Mouse (Mus musculus) Patski (cell line): ENCODE measurements around the gene Ppp1cc. TPM values are rescaled to one million over a fixed set of nuclear protein-coding genes. Genes with fewer than 3 reads are reported as not detected.
"Not testable (repeated sequence)": the region's sequence is repeated elsewhere in the genome, so short reads cannot be mapped to it uniquely, and the experiment has no call there.

ENCODE experiments used
- ATAC-seq: fragments of 100-300 bp; one replicate; pipeline ENCODE4 v1.8.0; 2021
- CTCF ChIA-PET: fragments of 350-600 bp; sonication (Branson Sonifier 250); formaldehyde crosslinking; loops from one replicate; lab custom pipeline; 2022; ENCODE audit warnings: inconsistent platforms; lab: Charles Lee
- POLR2A ChIA-PET: fragments of 350-600 bp; sonication (Branson Sonifier 250); formaldehyde crosslinking; loops from one replicate; lab custom pipeline; 2022; ENCODE audit warnings: antibody characterized with exemption, inconsistent platforms; lab: Charles Lee
- DNase-seq: peaks from one replicate; pipeline ENCODE4 v3.0.0-alpha.2; 2011; ENCODE audit warnings: low read depth, low spot score
- H3K27me3 ChIP-seq: fragments of 371-371 bp; one replicate; pipeline ENCODE4 v1.5.1; 2021
- CTCF ChIP-seq: fragments of 100-300 bp; IDR thresholded peaks from one replicate; pipeline ENCODE4 v1.5.1; 2021
- in situ Hi-C: fragments of 300-500 bp; cut with MboI; formaldehyde crosslinking; loops from 3 replicates; pipeline ENCODE4 v1.11.1; 2018; ENCODE audit warnings: low pct_unique_long_range_greater_than_20kb, mixed read lengths
- polyA plus RNA-seq: library from polyadenylated mRNA; unstranded; gene quantifications from one replicate; pipeline ENCODE4 v1.2.3, GENCODE M21; 2021

Gene Ppp1cc
- polyA plus RNA-seq, 1 experiment from 2014 or later: 195 TPM

GRCm38 (mm10) chr5:122209591-122210368 lies 51.7 kb downstream of the Ppp1cc start:
- POLR2A ChIA-PET: interaction anchor here (0.5 to 1.0 kb wide), 2 partner anchors 50 to 81 kb away, joined by 3 to 6 read pairs; no protein-coding TSS in a partner anchor
- no peak for ATAC-seq
- CTCF ChIA-PET: no interaction called here
- no peaks in the 10 kb centered on the region for H3K27me3 ChIP-seq
- in situ Hi-C loops: no loop called here
- TF ChIP-seq CTCF: no peak
- DNase-seq: no peak

DNA sequence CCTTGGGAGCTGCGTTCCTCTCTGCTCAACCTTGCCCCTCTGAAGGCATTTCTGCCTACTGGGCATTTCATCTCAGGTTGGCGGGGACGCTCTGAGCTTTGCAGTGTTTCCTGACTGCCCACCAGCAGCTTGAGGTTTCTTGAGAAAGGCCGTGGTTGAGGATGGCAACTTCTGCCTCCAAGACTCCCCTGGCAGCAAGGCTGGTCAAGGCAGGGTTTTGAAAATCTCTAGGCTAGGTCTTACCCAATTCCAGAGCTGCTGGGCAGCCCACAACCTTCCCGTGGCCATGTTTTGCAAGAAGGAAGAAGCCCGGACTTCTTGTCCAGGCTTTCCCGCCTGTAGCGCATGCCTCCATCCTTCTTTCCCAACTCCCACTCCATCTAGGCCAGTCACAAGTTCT lies 52.8 kb downstream of the Ppp1cc start:
- TF ChIP-seq CTCF: no peak
- POLR2A ChIA-PET: no interaction called here
- in situ Hi-C loops: no loop called here
- no peak for DNase-seq
- no peaks in the 10 kb centered on the region for H3K27me3 ChIP-seq
- no peak for ATAC-seq
- CTCF ChIA-PET: no interaction called here

DNA sequence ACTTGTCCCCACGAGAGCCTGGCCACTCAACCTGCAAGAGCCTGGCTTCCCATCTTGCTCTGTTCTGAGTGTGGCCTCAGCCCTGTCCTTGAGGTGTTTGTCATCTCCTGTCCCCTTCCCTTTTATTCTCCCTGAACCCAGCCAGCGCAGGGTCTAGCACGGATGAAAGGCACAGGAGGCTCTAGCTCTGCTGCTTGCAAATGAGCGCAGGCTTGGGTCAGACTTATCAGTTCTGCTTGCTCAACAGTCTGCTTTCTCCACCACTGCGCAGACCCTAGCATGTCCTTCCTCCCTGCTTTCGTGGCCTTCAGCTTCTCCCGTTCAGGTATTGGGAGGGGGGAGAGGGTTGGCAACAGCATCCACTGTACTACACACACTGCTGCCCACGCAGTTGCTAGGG lies 54.0 kb downstream of the Ppp1cc start:
- no peak for ATAC-seq
- in situ Hi-C loops: no loop called here
- H3K27me3 ChIP-seq: no peaks in the 10 kb centered on the region
- CTCF ChIA-PET: no interaction called here
- DNase-seq: no peak
- POLR2A ChIA-PET: no interaction called here
- TF ChIP-seq CTCF: no peak

GRCm38 (mm10) chr5:122212820-122213219 lies 54.7 kb downstream of the Ppp1cc start:
- in situ Hi-C loops, POLR2A ChIA-PET, CTCF ChIA-PET, ATAC-seq, H3K27me3 ChIP-seq, DNase-seq: not testable (repeated sequence)

DNA sequence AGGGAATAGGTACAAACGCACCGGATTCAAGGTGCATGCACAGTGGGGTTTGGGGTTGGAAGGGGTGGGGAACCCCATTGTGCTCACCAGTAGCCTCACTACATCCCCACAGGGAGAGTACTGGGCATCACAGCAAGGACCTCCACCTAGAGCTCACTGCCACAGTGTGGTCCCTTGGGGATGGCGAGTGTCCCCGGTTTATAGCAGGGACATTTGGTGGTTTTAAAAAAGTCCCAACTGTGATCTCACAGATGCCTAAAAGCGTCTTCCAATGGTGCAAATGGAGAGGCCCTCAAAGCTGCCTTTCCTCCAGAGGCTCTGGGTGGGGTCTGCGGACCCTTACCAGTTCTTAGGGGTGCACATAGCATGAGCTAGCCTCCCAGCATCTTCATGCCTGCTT lies 55.8 kb downstream of the Ppp1cc start:
- in situ Hi-C loops: no loop called here
- ATAC-seq: no peak
- no peak for DNase-seq
- POLR2A ChIA-PET: interaction anchor here (0.7 kb wide), 1 partner anchor 178 kb away, joined by 3 read pairs; the partner anchor contains the start of gene Arpc3
- TF ChIP-seq CTCF: no peak
- CTCF ChIA-PET: no interaction called here
- H3K27me3 ChIP-seq: no peaks in the 10 kb centered on the region

- DNase-seq (no peak), ATAC-seq (no peak)
- in situ Hi-C loops: no loop called here
- no peaks in the 10 kb centered on the region for H3K27me3 ChIP-seq
- CTCF ChIA-PET: interaction anchor here (1.3 kb wide), 1 partner anchor 86 kb away, joined by 4 read pairs; no protein-coding TSS in a partner anchor
- no peak for TF ChIP-seq CTCF
- POLR2A ChIA-PET: no interaction called here
Measured at GRCm38 (mm10) chr5:122217636-122218035, 59.6 kb downstream of the Ppp1cc start.

GRCm38 (mm10) chr5:122218109-122218905 lies 60.2 kb downstream of the Ppp1cc start:
- no peak for TF ChIP-seq CTCF
- ATAC-seq: no peak
- no peaks in the 10 kb centered on the region for H3K27me3 ChIP-seq
- ChIA-PET CTCF (no interaction called here), POLR2A (interaction anchor here (1.0 kb wide), 1 partner anchor 11 kb away, joined by 3 read pairs; no protein-coding TSS in a partner anchor)
- in situ Hi-C loops: no loop called here
- no peak for DNase-seq

DNA sequence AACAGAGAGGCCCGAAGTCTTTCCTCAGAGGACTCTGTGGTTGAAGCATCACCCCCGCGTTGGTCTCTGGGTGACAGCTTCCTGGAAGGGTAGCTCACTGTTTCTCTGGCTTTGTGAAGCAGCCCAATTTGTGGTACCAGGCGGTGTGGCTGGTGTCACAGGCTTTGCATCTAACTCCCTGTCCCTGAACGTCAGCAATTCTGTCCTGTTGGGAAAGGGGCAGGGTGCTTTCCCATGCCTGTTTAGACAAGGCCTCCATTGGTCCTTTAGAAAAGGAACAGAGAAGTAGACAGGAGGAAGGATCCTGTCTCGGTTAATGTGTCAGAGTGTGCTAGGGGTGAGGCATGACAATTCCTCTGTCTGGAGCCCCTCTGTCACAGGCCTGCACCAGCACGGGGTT lies 60.9 kb downstream of the Ppp1cc start:
- in situ Hi-C loops: no loop called here
- ATAC-seq (no peak), DNase-seq (no peak)
- TF ChIP-seq CTCF: no peak
- H3K27me3 ChIP-seq: no peaks in the 10 kb centered on the region
- CTCF ChIA-PET: no interaction called here
- POLR2A ChIA-PET: interaction anchor here (1.0 kb wide), 1 partner anchor 10 kb away, joined by 3 read pairs; no protein-coding TSS in a partner anchor

DNA sequence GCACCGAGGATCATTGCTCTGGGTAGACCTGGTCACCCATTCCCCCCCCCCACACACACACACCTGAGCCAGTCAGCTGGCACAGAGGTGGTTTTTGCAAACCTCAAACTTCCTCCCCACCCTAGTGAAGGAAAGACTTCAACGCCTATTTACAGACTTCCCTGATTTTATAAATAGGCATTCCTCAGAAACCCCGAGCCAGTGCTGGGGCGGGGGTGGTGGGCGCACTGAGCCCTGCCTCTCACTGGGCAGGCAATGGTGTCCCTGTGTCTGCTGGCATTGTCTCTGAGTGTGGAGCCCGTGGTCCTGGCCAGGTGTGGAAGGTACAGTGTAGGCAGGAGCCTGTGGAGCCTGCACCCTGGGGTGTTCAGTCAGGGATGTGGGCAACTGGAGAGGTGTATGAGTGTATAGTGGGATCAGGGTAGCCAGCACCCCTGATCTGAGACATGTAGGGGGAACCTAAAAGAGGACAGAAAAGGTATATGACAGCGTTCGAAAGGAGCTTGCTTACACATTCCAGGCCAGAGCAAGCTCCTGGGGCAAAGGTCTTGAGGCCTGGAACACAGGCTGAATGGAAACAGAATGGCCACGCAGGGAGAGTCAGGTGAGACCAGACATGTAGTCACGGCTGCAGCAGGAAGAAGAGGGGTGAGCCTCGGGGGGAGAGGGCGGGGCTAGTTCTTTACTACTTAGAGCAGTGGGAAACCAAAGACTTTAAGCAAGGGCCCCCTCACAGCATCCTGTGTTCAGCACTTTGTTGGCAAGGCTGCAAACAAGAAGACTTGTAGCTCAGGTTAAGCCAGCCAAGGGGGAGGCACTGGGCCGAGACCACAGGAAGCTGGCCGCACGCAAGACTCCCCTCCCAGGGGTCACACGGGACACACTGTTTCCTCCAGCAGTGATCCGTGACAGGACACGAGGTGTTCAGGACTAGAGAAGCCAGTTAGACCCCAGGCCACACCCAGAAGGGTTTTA lies 61.9 kb downstream of the Ppp1cc start:
- in situ Hi-C loops: loop anchor here (10.0 kb wide), 1 partner anchor 345 kb away; no protein-coding TSS in a partner anchor
- POLR2A ChIA-PET: interaction anchor here (1.0 kb wide), 1 partner anchor 10 kb away, joined by 3 read pairs; no protein-coding TSS in a partner anchor
- no peak for TF ChIP-seq CTCF
- CTCF ChIA-PET: interaction anchor here (1.3 kb wide), 1 partner anchor 21 kb away, joined by 4 read pairs; no protein-coding TSS in a partner anchor
- H3K27me3 ChIP-seq: no peaks in the 10 kb centered on the region
- ATAC-seq (peak; percentile 9), DNase-seq (no peak)

DNA sequence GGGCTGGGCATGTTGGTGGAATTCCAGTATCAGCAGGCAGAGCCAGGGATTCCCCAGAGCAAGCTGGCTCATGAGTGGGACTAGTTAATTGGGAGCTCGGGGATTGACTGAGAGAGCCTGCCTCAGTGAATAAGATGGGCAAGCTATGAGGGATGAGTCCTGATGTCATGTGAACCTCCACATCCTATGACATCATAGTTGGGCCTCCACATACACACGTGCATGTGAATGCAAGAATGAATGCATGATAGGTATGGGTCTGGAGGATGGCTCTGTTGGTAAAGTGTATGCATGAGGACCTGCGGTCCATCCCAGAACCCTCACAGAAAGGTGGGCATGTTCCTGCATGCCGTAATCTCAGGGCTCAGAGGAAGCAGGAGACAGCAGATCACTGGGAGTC lies 63.0 kb downstream of the Ppp1cc start:
- ATAC-seq (no peak), DNase-seq (no peak)
- TF ChIP-seq CTCF: no peak
- in situ Hi-C loops: loop anchor here (10.0 kb wide), 1 partner anchor 346 kb away; no protein-coding TSS in a partner anchor
- CTCF ChIA-PET: interaction anchor here (1.0 kb wide), 1 partner anchor 92 kb away, joined by 4 read pairs; no protein-coding TSS in a partner anchor
- no peaks in the 10 kb centered on the region for H3K27me3 ChIP-seq
- POLR2A ChIA-PET: interaction anchor here (1.0 kb wide), 1 partner anchor 8 kb away, joined by 3 read pairs; no protein-coding TSS in a partner anchor
